Mouse (Mus musculus) megakaryocyte, embryonic 14.5 days (primary cell): ENCODE measurements around the gene Ttc8.

Experiments
- FLI1 ChIP-seq: IDR thresholded peaks from 2 replicates; pipeline ENCODE4 v1.6.1; 2012; ENCODE audit warnings: low read length, inconsistent platforms, mixed read lengths
- GATA1 ChIP-seq: IDR thresholded peaks from 3 replicates; pipeline ENCODE4 v1.6.1; 2012; ENCODE audit warnings: mixed read lengths, low read length, inconsistent platforms, borderline replicate concordance

GRCm38 (mm10) chr12:98991076-98991829, 70.9 kb downstream of the Ttc8 start:
- TF ChIP-seq FLI1 (no peak), GATA1 (no peak)
